Mouse (Mus musculus): ENCODE results near the gene Magi2. TPM values are rescaled to one million over a fixed set of nuclear protein-coding genes. Genes with fewer than 3 reads are reported as not detected.

The Magi2 gene
- polyA plus RNA-seq, 1 experiment from 2014 or later, result 1.9 TPM

GRCm38 (mm10) chr5:19951102-19951501, 724.3 kb downstream of the Magi2 start:
- H3K4me2 ChIP-seq (replicated peaks; ENCODE audit: low read depth, low read length), result no peak overlapping the region

GRCm38 (mm10) chr5:19964113-19964512, 737.3 kb downstream of the Magi2 start:
- Histone ChIP-seq H3K4me1 (ENCODE audit: insufficient read depth, low read depth, low read length) (no peaks in the 10 kb centered on the region), H3K4me3 (ENCODE audit: low read depth, low read length) (no peak overlapping the region), H3K9ac (replicated peaks; ENCODE audit: low read depth) (no peak overlapping the region), H3K27ac (ENCODE audit: low read length) (no peak overlapping the region), H3K27me3 (replicated peaks; ENCODE audit: insufficient read depth, low read length) (no peaks in the 10 kb centered on the region), H3K4me2 (replicated peaks; ENCODE audit: low read depth, low read length) (no peak overlapping the region), H3K9me3 (ENCODE audit: low read length) (no peaks in the 10 kb centered on the region), H3K36me3 (ENCODE audit: insufficient read depth, low read length) (no peaks in the 10 kb centered on the region)
- WGBS, result 66% methylated on average over 1 of the region's 1 CpGs
- no peak for TF ChIP-seq CTCF (IDR thresholded peaks at IDR 0.05)
- TF ChIP-seq EP300 (IDR thresholded peaks at IDR 0.05), result no peak
- ATAC-seq (no peak), DNase-seq (ENCODE audit: low spot score) (peak; percentile 19)

More at GRCm38 (mm10) chr5:19951102-19951501, 724.3 kb downstream of the Magi2 start:
- no peaks in the 10 kb centered on the region for H3K4me1 ChIP-seq (ENCODE audit: insufficient read depth, low read depth, low read length)
- no peak overlapping the region for H3K9ac ChIP-seq (replicated peaks; ENCODE audit: low read depth)
- H3K27ac ChIP-seq (ENCODE audit: low read length), result no peak overlapping the region
- DNase-seq (ENCODE audit: low spot score) (no peak), ATAC-seq (no peak)
- H3K9me3 ChIP-seq (ENCODE audit: low read length), result no peaks in the 10 kb centered on the region
- TF ChIP-seq CTCF (IDR thresholded peaks at IDR 0.05) (no peak), EP300 (IDR thresholded peaks at IDR 0.05) (no peak)
- H3K4me3 ChIP-seq (ENCODE audit: low read depth, low read length), result no peak overlapping the region
- WGBS, result 70% methylated on average over 2 of the region's 2 CpGs
- H3K27me3 ChIP-seq (replicated peaks; ENCODE audit: insufficient read depth, low read length), result no peaks in the 10 kb centered on the region
- no peaks in the 10 kb centered on the region for H3K36me3 ChIP-seq (ENCODE audit: insufficient read depth, low read length)

- Histone ChIP-seq H3K27ac (ENCODE audit: low read length) (no peak overlapping the region), H3K27me3 (replicated peaks; ENCODE audit: insufficient read depth, low read length) (no peaks in the 10 kb centered on the region), H3K4me3 (ENCODE audit: low read depth, low read length) (no peak overlapping the region), H3K4me2 (replicated peaks; ENCODE audit: low read depth, low read length) (no peak overlapping the region), H3K9me3 (ENCODE audit: low read length) (no peaks in the 10 kb centered on the region), H3K4me1 (ENCODE audit: insufficient read depth, low read depth, low read length) (no peaks in the 10 kb centered on the region), H3K36me3 (ENCODE audit: insufficient read depth, low read length) (no peaks in the 10 kb centered on the region), H3K9ac (replicated peaks; ENCODE audit: low read depth) (no peak overlapping the region)
- DNase-seq (ENCODE audit: low spot score), result no peak
- no peak for TF ChIP-seq EP300 (IDR thresholded peaks at IDR 0.05)
- no peak for TF ChIP-seq CTCF (IDR thresholded peaks at IDR 0.05)
- WGBS, result 64% methylated on average over 2 of the region's 2 CpGs
- no peak for ATAC-seq
Observed at GRCm38 (mm10) chr5:19972736-19973135, 745.9 kb downstream of the Magi2 start.

- Histone ChIP-seq H3K4me1 (ENCODE audit: insufficient read depth, low read depth, low read length) (no peaks in the 10 kb centered on the region), H3K4me3 (ENCODE audit: low read depth, low read length) (no peak overlapping the region), H3K27me3 (replicated peaks; ENCODE audit: insufficient read depth, low read length) (no peaks in the 10 kb centered on the region), H3K9me3 (ENCODE audit: low read length) (no peaks in the 10 kb centered on the region), H3K9ac (replicated peaks; ENCODE audit: low read depth) (no peak overlapping the region), H3K4me2 (replicated peaks; ENCODE audit: low read depth, low read length) (no peak overlapping the region), H3K36me3 (ENCODE audit: insufficient read depth, low read length) (no peaks in the 10 kb centered on the region), H3K27ac (ENCODE audit: low read length) (no peak overlapping the region)
- ATAC-seq (no peak), DNase-seq (ENCODE audit: low spot score) (no peak)
- no peak for TF ChIP-seq CTCF (IDR thresholded peaks at IDR 0.05)
- no peak for TF ChIP-seq EP300 (IDR thresholded peaks at IDR 0.05)
- WGBS, result 89% methylated on average over 3 of the region's 3 CpGs
Observed at GRCm38 (mm10) chr5:19973852-19974251, 747.0 kb downstream of the Magi2 start.

GRCm38 (mm10) chr5:19981518-19981917, 754.7 kb downstream of the Magi2 start:
- Histone ChIP-seq H3K4me2 (replicated peaks; ENCODE audit: low read depth, low read length) (no peak overlapping the region), H3K9me3 (ENCODE audit: low read length) (no peaks in the 10 kb centered on the region), H3K4me1 (ENCODE audit: insufficient read depth, low read depth, low read length) (no peaks in the 10 kb centered on the region), H3K4me3 (ENCODE audit: low read depth, low read length) (no peak overlapping the region), H3K36me3 (ENCODE audit: insufficient read depth, low read length) (no peaks in the 10 kb centered on the region), H3K27me3 (replicated peaks; ENCODE audit: insufficient read depth, low read length) (no peaks in the 10 kb centered on the region), H3K27ac (ENCODE audit: low read length) (no peak overlapping the region), H3K9ac (replicated peaks; ENCODE audit: low read depth) (no peak overlapping the region)
- TF ChIP-seq CTCF (IDR thresholded peaks at IDR 0.05) (no peak), EP300 (IDR thresholded peaks at IDR 0.05) (no peak)
- WGBS, result 79% methylated on average over 6 of the region's 6 CpGs
- ATAC-seq, result no peak
- DNase-seq (ENCODE audit: low spot score), result no peak

GRCm38 (mm10) chr5:19982031-19982430, 755.2 kb downstream of the Magi2 start:
- ATAC-seq (no peak), DNase-seq (ENCODE audit: low spot score) (no peak)
- Histone ChIP-seq H3K36me3 (ENCODE audit: insufficient read depth, low read length) (no peaks in the 10 kb centered on the region), H3K4me2 (replicated peaks; ENCODE audit: low read depth, low read length) (no peak overlapping the region), H3K4me1 (ENCODE audit: insufficient read depth, low read depth, low read length) (no peaks in the 10 kb centered on the region), H3K27ac (ENCODE audit: low read length) (no peak overlapping the region), H3K27me3 (replicated peaks; ENCODE audit: insufficient read depth, low read length) (no peaks in the 10 kb centered on the region), H3K9ac (replicated peaks; ENCODE audit: low read depth) (no peak overlapping the region), H3K9me3 (ENCODE audit: low read length) (no peaks in the 10 kb centered on the region), H3K4me3 (ENCODE audit: low read depth, low read length) (no peak overlapping the region)
- 65% methylated on average over 3 of the region's 3 CpGs for WGBS
- TF ChIP-seq EP300 (IDR thresholded peaks at IDR 0.05) (no peak), CTCF (IDR thresholded peaks at IDR 0.05) (no peak)

GRCm38 (mm10) chr5:19999486-19999885, 772.6 kb downstream of the Magi2 start:
- H3K27ac ChIP-seq (ENCODE audit: low read length), result no peak overlapping the region
- DNase-seq (ENCODE audit: low spot score), result no peak
- H3K4me3 ChIP-seq (ENCODE audit: low read depth, low read length), result no peak overlapping the region
- no peak overlapping the region for H3K9ac ChIP-seq (replicated peaks; ENCODE audit: low read depth)
- H3K4me1 ChIP-seq (ENCODE audit: insufficient read depth, low read depth, low read length), result no peaks in the 10 kb centered on the region
- no peaks in the 10 kb centered on the region for H3K27me3 ChIP-seq (replicated peaks; ENCODE audit: insufficient read depth, low read length)
- ATAC-seq, result no peak
- no peak overlapping the region for H3K4me2 ChIP-seq (replicated peaks; ENCODE audit: low read depth, low read length)
- no peak for TF ChIP-seq CTCF (IDR thresholded peaks at IDR 0.05)
- no peak for TF ChIP-seq EP300 (IDR thresholded peaks at IDR 0.05)
- H3K36me3 ChIP-seq (ENCODE audit: insufficient read depth, low read length), result no peaks in the 10 kb centered on the region
- WGBS, result 62% methylated on average over 6 of the region's 6 CpGs
- no peaks in the 10 kb centered on the region for H3K9me3 ChIP-seq (ENCODE audit: low read length)

All from lung, postnatal 0 days (tissue).